Mouse (Mus musculus): ENCODE data around the gene Olfr64. TPM values are rescaled to one million over a fixed set of nuclear protein-coding genes. Genes with fewer than 3 reads are reported as not detected.

Gene Olfr64
- not detected in 2 replicates for total RNA-seq (2017)

GRCm38 (mm10) chr7:103894385-103894784 is at the start of gene Olfr64:
TSS of gene Olfr64 (minus strand) at chr7:103894485.
- no peak for ATAC-seq (replicated peaks in 1 of 2; ENCODE audit: insufficient read depth in 1 of 2, low FRiP score in 2 of 2, low TSS enrichment in 1 of 2, low read depth in 1 of 2, poor library complexity in 2 of 2, severe bottlenecking in 2 of 2)

GRCm38 (mm10) chr7:103942730-103943129 is 48.4 kb upstream of the Olfr64 start:
- ATAC-seq (replicated peaks in 1 of 2; ENCODE audit: insufficient read depth in 1 of 2, low FRiP score in 2 of 2, low TSS enrichment in 1 of 2, low read depth in 1 of 2, poor library complexity in 2 of 2, severe bottlenecking in 2 of 2): peak; percentile 88 to 91

GRCm38 (mm10) chr7:103934264-103934663 is 40.0 kb upstream of the Olfr64 start, which contains the start of gene Olfr632:
TSS of gene Olfr632 (plus strand) at chr7:103934347.
- ATAC-seq (replicated peaks in 1 of 2; ENCODE audit: insufficient read depth in 1 of 2, low FRiP score in 2 of 2, low TSS enrichment in 1 of 2, low read depth in 1 of 2, poor library complexity in 2 of 2, severe bottlenecking in 2 of 2): no peak

GRCm38 (mm10) chr7:103928525-103928924 is 34.2 kb upstream of the Olfr64 start, which contains the start of gene Olfr631:
TSS of gene Olfr631 (plus strand) at chr7:103928825.
- no peak for ATAC-seq (replicated peaks in 1 of 2; ENCODE audit: insufficient read depth in 1 of 2, low FRiP score in 2 of 2, low TSS enrichment in 1 of 2, low read depth in 1 of 2, poor library complexity in 2 of 2, severe bottlenecking in 2 of 2)

- no peak for ATAC-seq (replicated peaks in 1 of 2; ENCODE audit: insufficient read depth in 1 of 2, low FRiP score in 2 of 2, low TSS enrichment in 1 of 2, low read depth in 1 of 2, poor library complexity in 2 of 2, severe bottlenecking in 2 of 2)
These were observed 21.1 kb upstream of the Olfr64 start for GRCm38 (mm10) chr7:103915338-103915737.

- ATAC-seq (replicated peaks in 1 of 2; ENCODE audit: insufficient read depth in 1 of 2, low FRiP score in 2 of 2, low TSS enrichment in 1 of 2, low read depth in 1 of 2, poor library complexity in 2 of 2, severe bottlenecking in 2 of 2): peak; percentile 36 to 39; a peak in 1 of 4 replicates
These were observed 18.8 kb upstream of the Olfr64 start for GRCm38 (mm10) chr7:103912969-103913511.

GRCm38 (mm10) chr7:103910047-103910446 is 15.8 kb upstream of the Olfr64 start:
- ATAC-seq (replicated peaks in 1 of 2; ENCODE audit: insufficient read depth in 1 of 2, low FRiP score in 2 of 2, low TSS enrichment in 1 of 2, low read depth in 1 of 2, poor library complexity in 2 of 2, severe bottlenecking in 2 of 2): peak; percentile 79

GRCm38 (mm10) chr7:103903187-103903586 is 8.9 kb upstream of the Olfr64 start, which contains the start of gene Olfr65:
TSS of gene Olfr65 (plus strand) at chr7:103903487.
- no peak for ATAC-seq (replicated peaks in 1 of 2; ENCODE audit: insufficient read depth in 1 of 2, low FRiP score in 2 of 2, low TSS enrichment in 1 of 2, low read depth in 1 of 2, poor library complexity in 2 of 2, severe bottlenecking in 2 of 2)

- ATAC-seq (replicated peaks in 1 of 2; ENCODE audit: insufficient read depth in 1 of 2, low FRiP score in 2 of 2, low TSS enrichment in 1 of 2, low read depth in 1 of 2, poor library complexity in 2 of 2, severe bottlenecking in 2 of 2): no peak
These were observed 8.1 kb downstream of the Olfr64 start, which contains the start of gene Olfr66 for GRCm38 (mm10) chr7:103886152-103886551. TSS of gene Olfr66 (minus strand) at chr7:103886252.

- ATAC-seq (replicated peaks in 1 of 2; ENCODE audit: insufficient read depth in 1 of 2, low FRiP score in 2 of 2, low TSS enrichment in 1 of 2, low read depth in 1 of 2, poor library complexity in 2 of 2, severe bottlenecking in 2 of 2): no peak
These were observed 17.2 kb downstream of the Olfr64 start for GRCm38 (mm10) chr7:103877093-103877492.

GRCm38 (mm10) chr7:103874451-103874850 is 19.8 kb downstream of the Olfr64 start:
- ATAC-seq (replicated peaks in 1 of 2; ENCODE audit: insufficient read depth in 1 of 2, low FRiP score in 2 of 2, low TSS enrichment in 1 of 2, low read depth in 1 of 2, poor library complexity in 2 of 2, severe bottlenecking in 2 of 2): peak; percentile 24 to 57; a peak in 2 of 4 replicates

- ATAC-seq (replicated peaks in 1 of 2; ENCODE audit: insufficient read depth in 1 of 2, low FRiP score in 2 of 2, low TSS enrichment in 1 of 2, low read depth in 1 of 2, poor library complexity in 2 of 2, severe bottlenecking in 2 of 2): peak; percentile 53 to 60; a peak in 3 of 4 replicates
These were observed 21.2 kb downstream of the Olfr64 start for GRCm38 (mm10) chr7:103873064-103873463.

- peak; percentile 53 to 77; a peak in 3 of 4 replicates for ATAC-seq (replicated peaks in 1 of 2; ENCODE audit: insufficient read depth in 1 of 2, low FRiP score in 2 of 2, low TSS enrichment in 1 of 2, low read depth in 1 of 2, poor library complexity in 2 of 2, severe bottlenecking in 2 of 2)
These were observed 23.6 kb downstream of the Olfr64 start for GRCm38 (mm10) chr7:103870667-103871066.

- peak in 1 of 2 experiments; percentile 16; a peak in 1 of 4 replicates for ATAC-seq (replicated peaks in 1 of 2; ENCODE audit: insufficient read depth in 1 of 2, low FRiP score in 2 of 2, low TSS enrichment in 1 of 2, low read depth in 1 of 2, poor library complexity in 2 of 2, severe bottlenecking in 2 of 2)
These were observed 28.6 kb downstream of the Olfr64 start for GRCm38 (mm10) chr7:103865716-103866115.

GRCm38 (mm10) chr7:103861531-103861930 is 32.8 kb downstream of the Olfr64 start:
- ATAC-seq (replicated peaks in 1 of 2; ENCODE audit: insufficient read depth in 1 of 2, low FRiP score in 2 of 2, low TSS enrichment in 1 of 2, low read depth in 1 of 2, poor library complexity in 2 of 2, severe bottlenecking in 2 of 2): peak; percentile 39 to 63; a peak in 3 of 4 replicates

- ATAC-seq (replicated peaks in 1 of 2; ENCODE audit: insufficient read depth in 1 of 2, low FRiP score in 2 of 2, low TSS enrichment in 1 of 2, low read depth in 1 of 2, poor library complexity in 2 of 2, severe bottlenecking in 2 of 2): peak; percentile 84 to 93
These were observed 33.4 kb downstream of the Olfr64 start for GRCm38 (mm10) chr7:103860855-103861254.

GRCm38 (mm10) chr7:103859076-103859475 is 35.2 kb downstream of the Olfr64 start:
- peak; percentile 33 to 54; a peak in 2 of 4 replicates for ATAC-seq (replicated peaks in 1 of 2; ENCODE audit: insufficient read depth in 1 of 2, low FRiP score in 2 of 2, low TSS enrichment in 1 of 2, low read depth in 1 of 2, poor library complexity in 2 of 2, severe bottlenecking in 2 of 2)

- ATAC-seq (replicated peaks in 1 of 2; ENCODE audit: insufficient read depth in 1 of 2, low FRiP score in 2 of 2, low TSS enrichment in 1 of 2, low read depth in 1 of 2, poor library complexity in 2 of 2, severe bottlenecking in 2 of 2): no peak; a peak in 1 of 4 replicates
These were observed 39.6 kb downstream of the Olfr64 start for GRCm38 (mm10) chr7:103854669-103855068.

- ATAC-seq (replicated peaks in 1 of 2; ENCODE audit: insufficient read depth in 1 of 2, low FRiP score in 2 of 2, low TSS enrichment in 1 of 2, low read depth in 1 of 2, poor library complexity in 2 of 2, severe bottlenecking in 2 of 2): no peak
These were observed 41.2 kb downstream of the Olfr64 start, which contains the start of gene Hbb-y for GRCm38 (mm10) chr7:103853090-103853489. TSS of gene Hbb-y (minus strand) at chr7:103853216.
